ENCODE assay signal across 19 mouse cellular contexts in the genomic region with DNA sequence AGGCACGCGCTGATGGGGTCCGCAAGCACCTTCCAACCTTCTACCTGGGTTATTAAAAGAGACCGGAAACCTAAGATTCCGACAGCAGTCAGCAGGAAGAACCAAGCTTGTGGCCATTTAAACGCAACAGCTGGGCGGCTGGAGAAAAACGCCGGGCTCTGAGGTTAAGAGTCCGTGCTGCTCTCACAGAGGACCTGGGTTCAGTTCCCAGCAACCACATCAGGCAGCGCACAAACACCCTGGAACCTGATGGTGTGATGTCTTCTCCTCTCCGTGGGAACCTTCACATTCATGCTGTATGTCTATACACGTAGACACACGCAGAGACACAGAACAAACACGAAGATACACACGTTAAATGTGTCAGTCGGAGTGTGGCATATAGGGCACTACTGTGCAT.
"Had no signal": no experiment of that assay in that cellular context is flagged by ENCODE, and none has a peak within 500 bp of the region (broad histone marks: within the 10 kb centered on the region; RNA-seq: fewer than 3 reads in every experiment).

No protein-coding gene starts in this region.

- H3K9ac ChIP-seq: lung, embryonic 14.5 days; midbrain, embryonic 12.5 days; neural tube, embryonic 13.5 days; neural tube, embryonic 15.5 days had no signal

- H3K9me3 ChIP-seq: midbrain, embryonic 10.5 days; midbrain, embryonic 12.5 days; neural tube, embryonic 13.5 days; neural tube, embryonic 15.5 days had no signal

- DNase-seq: lung, adult 18-20 months; lung, embryonic 14.5 days; lung, postnatal 10 days; lung, postnatal 4 days; midbrain, embryonic 14.5 days; retina, postnatal 1 day; right cerebral cortex, adult 18-20 months; right cerebral cortex, postnatal 25 days; right cerebral cortex, postnatal 4 days; spleen, adult 18-20 months; thymus, adult 18-20 months; thymus, postnatal 25 days; thymus, postnatal 4 days had no signal

- H3K27ac ChIP-seq: midbrain, embryonic 10.5 days; midbrain, embryonic 12.5 days; neural tube, embryonic 13.5 days; neural tube, embryonic 15.5 days had no signal

- ATAC-seq: midbrain, embryonic 16.5 days had no signal

- H3K4me3 ChIP-seq: midbrain, embryonic 10.5 days; midbrain, embryonic 12.5 days; myocyte; neural tube, embryonic 13.5 days; neural tube, embryonic 15.5 days had no signal

- H3K4me1 ChIP-seq: midbrain, embryonic 10.5 days; midbrain, embryonic 12.5 days; neural tube, embryonic 13.5 days; neural tube, embryonic 15.5 days had no signal

- H3K4me2 ChIP-seq: lung, embryonic 14.5 days; midbrain, embryonic 12.5 days; neural tube, embryonic 13.5 days; neural tube, embryonic 15.5 days had no signal

- H3K27me3 ChIP-seq: midbrain, embryonic 12.5 days; neural tube, embryonic 15.5 days had no signal

- H3K36me3 ChIP-seq: midbrain, embryonic 10.5 days; midbrain, embryonic 12.5 days; neural tube, embryonic 13.5 days; neural tube, embryonic 15.5 days had no signal
